Mouse (Mus musculus): Measurements from ENCODE around the gene Arid3c. TPM values are rescaled to one million over a fixed set of nuclear protein-coding genes. Genes with fewer than 3 reads are reported as not detected.
"Not testable (repeated sequence)": the region's sequence is repeated elsewhere in the genome, so short reads cannot be mapped to it uniquely, and the experiment has no call there.

The Arid3c gene
- not detected for total RNA-seq (2021)

DNA sequence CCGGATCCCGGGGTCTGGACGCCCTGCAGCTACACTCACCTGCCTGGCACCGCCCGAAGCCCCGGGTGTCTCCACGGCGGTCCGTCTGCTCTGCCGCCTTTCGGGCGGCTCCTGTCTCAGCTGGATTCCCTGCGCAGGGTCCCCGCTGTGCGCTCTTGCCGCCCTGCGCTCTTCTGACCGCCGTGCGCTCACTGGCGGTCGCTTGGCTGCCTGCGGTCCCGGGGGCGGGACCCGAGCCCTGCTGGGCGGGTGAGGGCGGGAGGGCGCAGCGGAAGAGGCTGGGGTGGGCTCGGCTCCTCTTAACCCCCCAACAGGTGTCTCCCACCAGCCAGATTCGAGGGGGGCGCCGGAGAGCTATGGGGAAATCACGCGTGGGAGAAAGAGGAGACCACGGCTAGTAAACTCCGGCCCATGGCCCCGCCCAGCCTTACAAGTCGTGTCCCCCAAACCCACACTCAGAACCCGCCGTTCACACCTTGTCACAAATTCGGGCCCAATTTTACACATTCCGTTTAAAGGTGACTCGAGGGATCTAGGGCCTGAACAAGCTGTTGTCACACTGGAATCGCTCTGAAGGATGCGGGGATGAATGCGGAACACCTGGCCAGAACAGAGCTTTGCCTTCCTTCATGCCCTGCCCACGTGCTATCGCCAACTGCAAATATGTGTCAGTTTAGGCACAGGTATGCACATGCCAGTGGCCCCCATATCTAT lies at the start of gene Arid3c:
TSS of gene Arid3c (minus strand) at position 91 of the 714 bp plus-strand sequence.
- intact Hi-C loops (cut with DNase I): no loop called here
- no peak for DNase-seq

- intact Hi-C loops (cut with DNase I); DNase-seq: not testable (repeated sequence)
These were observed 44.9 kb upstream of the Arid3c start for GRCm38 (mm10) chr4:41775840-41776239.

GRCm38 (mm10) chr4:41774506-41774905 lies 43.6 kb upstream of the Arid3c start:
- DNase-seq; intact Hi-C loops (cut with DNase I): not testable (repeated sequence)

GRCm38 (mm10) chr4:41774002-41774401 lies 43.1 kb upstream of the Arid3c start, which contains the start of gene Ccl27a:
Gene Ccl27a, minus strand, starts transcription at chr4:41774247.
- intact Hi-C loops (cut with DNase I): not testable (repeated sequence)
- DNase-seq: peak; percentile 76 to 82

DNA sequence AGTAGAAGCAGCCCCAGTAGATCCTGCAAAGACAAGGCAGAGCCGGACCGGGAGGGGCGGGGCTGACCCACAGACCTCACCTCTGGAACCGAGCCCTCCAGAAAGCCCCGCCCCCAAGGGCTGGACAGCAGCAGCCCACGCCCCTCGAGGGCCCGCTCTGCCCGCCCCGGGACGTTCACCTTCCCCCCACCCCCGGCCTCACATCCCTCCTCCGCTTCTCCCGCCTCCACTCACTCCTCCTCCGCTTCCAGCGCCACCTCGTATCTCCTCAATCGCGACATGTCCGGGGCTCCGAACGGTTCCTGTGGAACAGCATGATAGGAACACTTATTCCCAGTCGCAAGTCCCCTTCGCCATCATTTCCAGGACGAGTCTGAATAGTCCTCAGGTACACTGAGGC lies 42.6 kb upstream of the Arid3c start:
- intact Hi-C loops (cut with DNase I): not testable (repeated sequence)
- peak; percentile 72 to 74 for DNase-seq

- intact Hi-C loops (cut with DNase I): not testable (repeated sequence)
- peak in 1 of 2 experiments; percentile 29 for DNase-seq
These were observed 42.0 kb upstream of the Arid3c start for GRCm38 (mm10) chr4:41772946-41773345.

DNA sequence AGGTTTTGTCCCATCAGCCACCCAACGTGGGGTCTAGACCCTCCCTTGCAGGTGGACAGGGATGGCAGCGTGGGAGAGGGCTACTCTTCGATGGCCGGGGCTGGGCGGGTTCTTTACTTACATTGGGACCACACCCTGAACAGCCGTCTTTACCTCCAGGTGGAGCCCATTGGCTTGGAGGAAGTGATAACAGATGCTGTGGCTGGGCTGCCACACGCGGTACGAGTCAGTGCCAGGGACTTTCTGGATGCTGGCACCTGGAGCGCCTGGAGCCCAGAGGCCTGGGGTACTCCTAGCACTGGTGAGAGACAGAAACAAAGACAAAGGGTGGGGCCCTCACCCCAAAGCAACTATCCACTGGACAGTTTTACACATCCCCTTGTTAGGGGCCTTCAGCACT lies 36.4 kb upstream of the Arid3c start:
- intact Hi-C loops (cut with DNase I); DNase-seq: not testable (repeated sequence)

DNA sequence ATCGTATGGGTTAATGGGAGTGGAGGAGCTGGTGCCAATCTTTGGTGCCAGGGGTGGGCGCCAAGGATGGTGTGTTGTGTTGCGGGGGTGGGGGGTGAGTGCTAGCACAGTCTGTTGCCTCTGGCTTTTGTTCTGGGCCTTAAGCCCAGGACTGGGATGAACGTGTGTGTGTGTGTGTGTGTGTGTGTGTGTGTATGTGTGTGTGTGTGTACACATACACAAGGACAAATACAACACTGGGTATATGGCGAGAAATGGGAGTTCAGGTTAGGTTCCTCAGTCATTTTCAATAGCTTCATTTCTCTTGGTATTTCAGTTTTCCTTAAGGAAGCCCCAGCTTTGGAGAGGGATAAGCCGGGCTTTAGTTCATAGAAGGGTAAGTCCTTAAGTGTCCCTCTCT lies 32.2 kb upstream of the Arid3c start:
- intact Hi-C loops (cut with DNase I); DNase-seq: not testable (repeated sequence)

GRCm38 (mm10) chr4:41762688-41763114 lies 31.8 kb upstream of the Arid3c start:
- intact Hi-C loops (cut with DNase I): not testable (repeated sequence)
- DNase-seq: peak; percentile 77

DNA sequence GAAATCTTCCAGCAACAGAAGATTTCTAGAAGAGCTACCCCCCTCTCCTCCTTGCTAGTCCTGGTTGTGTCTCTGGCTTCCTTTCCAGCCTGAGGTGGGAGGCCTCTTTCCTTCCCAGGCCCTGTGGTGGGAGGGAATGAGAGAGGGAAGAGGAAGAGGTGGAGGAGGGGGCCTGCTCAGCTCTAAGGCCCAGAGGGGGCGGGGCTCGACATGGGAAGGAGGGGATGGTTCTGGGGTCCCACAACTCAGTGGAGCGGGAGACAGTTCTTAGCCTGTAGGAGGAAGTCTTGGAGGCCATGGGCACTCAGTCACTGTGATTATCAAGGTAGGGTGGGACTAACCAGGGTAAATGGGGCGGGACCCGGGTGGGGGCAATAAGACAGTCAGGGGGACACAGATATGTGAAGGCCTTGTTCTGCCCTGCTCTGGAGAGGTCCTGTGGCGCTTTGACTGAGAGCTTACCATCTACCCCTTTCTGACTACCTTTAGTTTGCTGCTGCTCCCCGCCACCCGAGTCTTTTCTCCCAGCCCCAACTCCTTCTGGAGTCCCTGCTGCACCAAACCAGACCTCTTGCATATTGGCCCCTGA lies 31.3 kb upstream of the Arid3c start:
- no peak for DNase-seq
- intact Hi-C loops (cut with DNase I): no loop called here

DNA sequence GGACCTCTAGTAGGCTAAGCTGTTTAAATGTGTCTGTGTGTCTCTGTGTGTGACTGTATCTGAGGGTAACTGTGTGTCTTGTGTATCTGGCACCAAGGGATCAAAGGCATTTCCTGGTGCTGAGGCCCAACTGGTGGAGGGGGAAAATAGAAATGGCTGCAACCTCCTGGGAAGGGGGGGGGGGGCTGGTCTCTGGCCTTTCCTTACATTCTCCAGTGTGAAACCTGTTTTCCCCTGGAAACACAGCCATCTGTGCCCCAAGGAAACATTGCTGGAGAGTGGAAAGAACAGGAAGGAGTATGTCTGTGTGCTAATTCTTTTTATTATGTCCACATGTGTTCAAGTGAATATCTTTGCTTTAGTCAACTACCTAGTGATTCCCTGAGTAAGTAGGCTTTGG lies 30.7 kb upstream of the Arid3c start:
- no peak for DNase-seq
- intact Hi-C loops (cut with DNase I): no loop called here

- intact Hi-C loops (cut with DNase I): no loop called here
- DNase-seq: no peak
These were observed 30.0 kb upstream of the Arid3c start for GRCm38 (mm10) chr4:41760911-41761310.

GRCm38 (mm10) chr4:41760288-41760721 lies 29.4 kb upstream of the Arid3c start:
- intact Hi-C loops (cut with DNase I): no loop called here
- DNase-seq: peak; percentile 94 to 95

DNA sequence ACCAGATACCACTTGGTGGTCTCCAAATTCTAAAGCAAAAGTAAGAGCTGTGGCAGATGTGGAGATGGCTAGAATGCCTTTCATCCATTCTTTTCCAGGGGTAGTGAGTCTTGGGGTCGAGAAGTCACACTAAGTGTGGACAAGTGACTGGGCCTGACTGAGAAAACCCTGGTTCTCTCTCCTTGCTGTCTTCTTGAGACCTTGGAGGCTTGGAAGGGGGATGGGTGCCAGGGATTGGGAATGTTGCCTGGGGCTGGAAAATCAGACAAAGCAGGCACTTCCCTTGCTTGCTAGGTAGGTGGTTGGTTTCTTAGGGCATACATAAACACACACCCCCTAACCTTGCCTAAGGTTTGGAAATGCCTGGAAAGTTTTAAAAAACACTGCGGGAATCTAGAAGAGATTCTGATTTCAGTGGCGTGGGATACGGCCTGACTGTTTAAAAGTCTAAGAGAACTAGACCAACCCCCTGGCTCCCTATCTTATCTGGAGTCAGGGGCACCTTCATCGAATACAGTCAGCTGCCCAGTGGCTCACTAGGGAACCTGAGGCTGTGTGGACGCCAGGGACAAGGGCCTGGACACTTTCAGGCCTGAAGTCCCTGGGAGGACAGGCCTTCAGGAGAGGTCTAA lies 28.8 kb upstream of the Arid3c start:
- peak; percentile 29 to 46 for DNase-seq
- intact Hi-C loops (cut with DNase I): no loop called here

DNA sequence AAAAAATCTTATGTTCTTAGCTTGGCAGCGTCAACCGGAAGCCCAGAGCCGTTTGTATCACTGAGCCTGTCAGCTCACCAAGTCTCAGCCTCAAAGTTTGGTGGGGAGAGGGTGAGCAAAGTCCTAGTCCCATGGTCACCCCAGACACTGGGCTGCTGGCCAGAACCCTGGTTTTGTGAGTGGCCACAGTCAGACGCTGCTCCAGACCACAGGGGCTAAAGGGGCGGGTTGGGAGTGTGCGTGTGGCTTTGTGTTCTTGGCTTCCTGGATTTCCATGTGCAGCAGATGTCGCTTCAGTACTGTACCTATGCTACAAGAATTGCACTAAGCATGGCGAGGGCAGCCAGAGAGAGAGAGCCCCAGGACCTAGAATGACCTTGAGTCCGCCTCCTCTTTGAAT lies 28.3 kb upstream of the Arid3c start:
- peak; percentile 53 to 65 for DNase-seq

DNA sequence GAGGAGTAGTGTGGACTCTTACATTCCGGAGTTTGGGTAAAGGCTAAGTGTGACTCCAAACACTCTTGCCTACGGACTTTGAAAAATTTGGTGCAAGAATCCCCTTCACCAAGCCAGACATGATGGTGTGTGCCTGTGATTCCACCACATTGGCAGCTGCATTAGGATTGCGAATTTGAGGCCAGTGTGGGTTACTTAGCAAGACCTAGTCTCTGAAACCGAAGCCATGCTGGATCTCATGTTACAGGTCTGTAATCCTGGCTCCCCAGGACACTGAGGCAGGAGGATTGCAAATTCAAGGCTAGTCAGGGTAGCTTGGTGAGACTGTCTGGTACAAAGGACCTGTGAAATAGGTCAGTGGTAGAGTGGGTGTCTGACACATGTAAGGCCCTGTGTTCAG lies 27.8 kb upstream of the Arid3c start:
- no peak for DNase-seq
- intact Hi-C loops (cut with DNase I): no loop called here

More for the DNA sequence above, 28.3 kb upstream of the Arid3c start:
- intact Hi-C loops (cut with DNase I): no loop called here

DNA sequence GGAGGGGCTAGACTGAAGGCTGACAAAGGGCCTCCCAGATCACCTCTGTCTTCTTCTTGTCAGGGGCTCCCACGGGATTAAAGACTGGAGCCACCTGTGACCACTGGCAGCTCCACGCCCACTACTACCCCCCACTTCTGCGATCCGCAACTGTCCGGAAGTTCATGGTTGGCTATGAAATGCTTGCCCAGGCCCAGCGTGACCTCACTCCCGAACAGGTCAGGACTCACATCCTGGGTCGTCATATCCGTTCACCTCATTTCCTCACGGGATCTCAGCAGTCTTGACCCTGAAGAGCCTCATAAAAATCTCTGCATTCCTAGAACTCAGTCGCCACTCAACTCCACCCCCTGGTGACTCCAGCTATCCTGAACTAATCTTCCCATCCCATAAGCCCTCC lies 27.1 kb upstream of the Arid3c start:
- no peak for DNase-seq
- intact Hi-C loops (cut with DNase I): no loop called here

GRCm38 (mm10) chr4:41757321-41757720 lies 26.4 kb upstream of the Arid3c start:
- DNase-seq: no peak
- intact Hi-C loops (cut with DNase I): no loop called here

DNA sequence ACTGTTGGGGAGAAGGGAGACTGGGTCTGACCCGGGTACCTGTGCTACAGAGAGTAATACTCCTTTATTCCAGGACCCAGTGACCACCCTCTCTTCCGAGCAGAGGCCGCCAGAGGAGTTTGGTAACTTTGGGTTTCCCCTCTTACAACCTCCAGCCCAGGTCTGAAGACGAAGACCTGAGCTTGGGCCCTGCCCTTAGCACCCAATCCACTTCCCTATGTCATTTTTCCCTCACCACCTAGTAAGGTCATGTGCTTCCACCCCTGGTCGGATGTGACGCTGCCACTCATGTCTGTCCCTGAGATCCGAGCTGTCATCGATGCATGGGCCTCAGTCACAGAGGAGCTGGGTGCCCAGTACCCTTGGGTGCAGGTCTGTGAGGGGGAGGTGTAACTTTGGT lies 25.5 kb upstream of the Arid3c start:
- intact Hi-C loops (cut with DNase I): no loop called here
- DNase-seq: no peak

GRCm38 (mm10) chr4:41755338-41756305 lies 24.7 kb upstream of the Arid3c start, which contains the start of gene Sigmar1:
Gene Sigmar1, minus strand, starts transcription at chr4:41756157.
- DNase-seq: peak; percentile 89 to 92
- intact Hi-C loops (cut with DNase I): no loop called here

Measured in heart, postnatal 10 days (tissue).